Mouse (Mus musculus): ENCODE results near the gene Dok4.
"Not testable (repeated sequence)": the region's sequence is repeated elsewhere in the genome, so short reads cannot be mapped to it uniquely, and the experiment has no call there.

Gene Dok4

DNA sequence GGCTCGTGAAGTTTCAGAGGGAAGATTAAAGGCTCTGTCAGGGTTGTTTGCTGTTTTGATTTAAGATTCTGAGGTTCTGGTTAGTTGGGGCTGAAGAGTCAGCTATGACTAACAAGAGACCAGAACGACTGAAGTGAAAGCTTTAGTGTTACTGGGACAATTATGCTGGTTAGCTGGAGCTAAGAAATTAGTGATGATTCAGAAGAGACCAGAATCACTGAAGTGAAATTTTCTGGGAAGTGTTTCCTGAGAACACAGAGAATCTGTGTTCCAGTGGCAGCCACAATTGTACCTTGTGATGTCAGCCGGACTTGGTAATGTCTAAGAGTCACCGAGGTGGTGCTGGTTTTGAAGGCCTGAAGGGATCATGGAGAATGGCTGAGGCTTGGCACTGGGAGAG is 4.6 kb upstream of the Dok4 start:
- in situ Hi-C loops (cut with MboI, MseI) = no loop called here

DNA sequence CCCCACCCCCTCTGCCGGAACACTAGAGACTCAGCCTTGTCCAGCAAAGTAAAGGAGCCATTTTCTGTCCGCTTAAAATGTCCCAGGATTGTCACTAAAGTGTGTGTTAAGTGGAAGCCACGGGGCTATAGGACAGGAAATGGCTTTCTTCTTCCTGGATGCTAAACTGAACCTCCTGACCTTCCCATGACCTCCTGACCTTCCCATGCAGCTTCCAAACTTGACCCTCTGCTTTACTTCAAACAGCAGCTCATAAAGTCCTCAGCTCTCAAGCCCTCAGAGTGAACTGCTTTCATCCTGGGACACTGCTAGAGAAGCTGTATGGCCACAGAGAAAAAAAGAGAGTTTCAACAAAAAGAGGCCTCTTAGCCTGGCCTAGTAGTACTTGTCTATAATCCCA is 690 bp upstream of the Dok4 start:
- in situ Hi-C loops (cut with MboI, MseI) = no loop called here

DNA sequence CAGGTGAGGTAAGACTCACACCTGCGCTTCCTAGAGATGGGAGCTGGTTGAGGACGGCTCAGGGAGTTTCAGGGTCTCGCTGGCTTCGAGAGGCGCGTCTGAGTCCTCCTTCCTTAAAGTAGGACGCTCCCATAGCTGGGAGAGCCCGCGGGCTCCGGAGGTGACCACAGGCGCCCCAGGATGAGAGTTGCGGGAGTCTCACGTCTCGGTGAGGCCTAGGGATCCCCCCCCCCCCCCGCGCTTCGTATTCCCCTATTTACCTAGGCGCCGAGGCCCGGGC is 319 bp downstream of the Dok4 start:
- in situ Hi-C loops (cut with MboI, MseI) = no loop called here

DNA sequence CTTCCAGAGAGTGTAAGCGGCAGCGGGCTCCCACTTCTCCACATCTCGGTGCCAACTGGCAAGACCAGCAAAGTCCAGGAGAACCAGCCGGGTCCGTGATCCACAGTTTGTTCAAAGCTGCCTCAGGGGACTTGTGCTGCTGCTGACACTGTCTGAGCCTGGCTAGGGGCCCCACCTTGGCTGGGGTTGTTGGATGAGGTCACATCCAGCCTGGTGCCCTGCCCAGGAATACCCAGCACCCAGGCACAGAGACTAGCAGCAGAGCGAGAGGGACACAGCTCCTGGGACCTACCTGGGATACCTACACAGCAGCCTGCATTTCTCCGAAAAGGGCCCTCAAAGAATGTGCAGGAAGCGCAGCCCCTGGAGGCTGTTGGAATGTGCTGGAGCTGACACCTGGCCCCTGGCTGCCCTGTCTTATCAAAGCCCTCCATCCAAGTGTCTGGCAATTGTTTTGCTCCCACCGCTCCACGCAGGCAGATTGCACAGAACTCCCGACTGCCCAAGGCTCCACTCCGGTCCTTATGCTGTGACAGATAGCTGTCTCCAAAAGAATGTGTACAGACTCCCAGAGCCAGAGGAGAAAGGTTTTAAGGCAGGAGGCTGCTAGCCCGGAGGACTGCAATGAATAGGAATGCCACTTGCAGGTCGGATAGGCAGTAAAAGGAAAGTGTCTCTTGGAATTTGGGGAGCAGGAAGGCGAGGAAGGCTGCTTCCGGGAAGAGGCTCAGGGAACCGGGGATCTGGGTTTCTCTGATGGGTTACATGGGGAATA is 847 bp downstream of the Dok4 start:
- in situ Hi-C loops (cut with MboI, MseI) = no loop called here

DNA sequence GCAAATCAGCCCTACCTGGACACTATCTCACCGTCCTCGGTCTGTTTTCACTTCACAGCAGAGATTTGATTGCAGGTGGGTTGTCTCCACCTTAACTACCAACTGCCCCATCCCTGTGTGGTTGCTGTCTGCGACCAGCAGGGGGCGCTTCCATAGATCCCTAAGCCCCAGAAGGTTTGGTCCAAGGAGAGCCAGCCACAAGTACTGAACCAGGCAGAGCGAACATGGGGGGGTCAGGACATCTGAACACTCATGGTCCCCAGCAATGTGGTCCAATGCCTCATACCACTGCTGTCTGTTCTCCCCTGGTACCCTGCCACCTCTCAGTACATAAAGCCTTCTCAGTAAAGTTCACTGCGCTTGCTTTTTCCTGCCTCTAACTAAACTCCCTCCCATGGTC is 1.8 kb downstream of the Dok4 start:
- in situ Hi-C loops (cut with MboI, MseI) = no loop called here

DNA sequence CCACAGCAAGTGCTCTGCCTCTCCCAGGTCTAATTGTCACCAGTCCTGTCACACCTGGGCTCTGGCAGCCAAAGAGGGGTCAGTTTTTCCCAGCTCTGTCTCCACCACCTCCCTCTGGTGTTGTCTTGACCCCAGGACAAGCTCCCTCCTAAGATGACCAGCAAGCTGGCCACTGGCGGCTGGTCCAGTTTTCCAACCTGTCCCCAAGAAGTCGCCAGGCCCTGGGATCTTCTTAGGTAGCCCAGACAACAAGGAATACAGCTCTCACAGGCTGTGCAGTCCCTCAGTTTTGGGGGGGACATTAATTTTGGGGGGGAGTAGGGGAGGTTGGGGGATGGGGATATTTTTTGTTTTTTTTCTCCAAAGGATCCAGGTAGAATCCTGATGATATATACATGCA is 3.6 kb downstream of the Dok4 start:
- in situ Hi-C loops (cut with MboI, MseI) = no loop called here

DNA sequence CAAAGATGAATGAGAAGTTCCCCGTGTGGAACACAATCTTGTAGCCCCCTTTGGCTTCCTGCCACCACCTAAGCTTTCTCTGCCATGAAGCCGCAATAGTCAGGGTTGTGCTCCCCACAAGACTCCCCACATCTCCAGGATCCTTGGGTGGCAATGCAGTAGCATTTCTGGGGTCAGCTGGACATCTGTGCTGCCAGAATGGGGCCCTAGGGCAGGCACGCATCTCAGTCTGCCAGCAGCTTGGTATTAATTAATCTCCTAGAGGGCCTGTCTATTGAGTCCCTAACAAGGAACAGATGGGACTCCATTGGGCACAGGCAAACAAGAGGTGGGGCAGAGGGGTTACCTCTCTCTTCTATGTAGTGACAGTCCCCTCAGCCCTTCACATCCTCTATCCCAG is 4.0 kb downstream of the Dok4 start:
- in situ Hi-C loops (cut with MboI, MseI) = no loop called here

DNA sequence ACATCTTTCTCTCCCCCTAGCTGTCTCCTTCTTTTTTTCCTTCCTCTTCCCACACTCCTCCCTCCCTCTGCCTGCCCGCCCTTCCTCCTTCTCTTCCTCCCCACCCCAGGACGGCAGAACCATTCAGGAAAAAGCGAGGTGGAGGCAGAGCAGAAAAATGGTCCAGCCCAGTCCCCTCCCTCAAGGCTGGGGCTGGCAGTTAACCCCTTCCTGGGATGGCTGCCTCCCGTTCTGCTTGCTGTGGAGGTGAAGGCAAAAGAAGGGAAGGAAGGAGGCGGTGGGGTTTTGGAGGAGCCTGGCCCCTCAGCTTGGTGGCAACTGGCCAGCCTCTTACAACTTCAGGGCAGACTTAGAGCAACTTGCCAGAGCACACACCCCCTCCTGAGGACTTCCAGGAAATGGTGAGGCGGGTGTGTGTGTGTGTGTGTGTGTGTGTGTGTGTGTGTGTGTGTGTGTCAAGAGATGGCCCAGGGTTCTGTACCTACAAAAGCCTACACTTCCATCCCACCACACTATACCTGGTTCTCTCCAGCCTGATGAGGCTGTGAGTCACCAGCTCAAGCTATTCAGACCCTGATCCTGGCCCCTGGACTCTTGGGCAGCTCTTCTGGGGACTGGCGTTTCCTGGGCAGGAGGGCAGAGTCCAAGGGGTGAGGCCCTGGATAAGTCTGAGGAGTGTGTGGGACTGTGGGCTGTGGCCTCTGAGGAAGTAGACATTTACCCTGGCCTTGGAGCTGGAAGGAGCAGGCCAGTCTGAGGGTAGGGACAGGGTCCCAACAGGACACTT is 4.8 kb downstream of the Dok4 start:
- in situ Hi-C loops (cut with MboI, MseI) = no loop called here

DNA sequence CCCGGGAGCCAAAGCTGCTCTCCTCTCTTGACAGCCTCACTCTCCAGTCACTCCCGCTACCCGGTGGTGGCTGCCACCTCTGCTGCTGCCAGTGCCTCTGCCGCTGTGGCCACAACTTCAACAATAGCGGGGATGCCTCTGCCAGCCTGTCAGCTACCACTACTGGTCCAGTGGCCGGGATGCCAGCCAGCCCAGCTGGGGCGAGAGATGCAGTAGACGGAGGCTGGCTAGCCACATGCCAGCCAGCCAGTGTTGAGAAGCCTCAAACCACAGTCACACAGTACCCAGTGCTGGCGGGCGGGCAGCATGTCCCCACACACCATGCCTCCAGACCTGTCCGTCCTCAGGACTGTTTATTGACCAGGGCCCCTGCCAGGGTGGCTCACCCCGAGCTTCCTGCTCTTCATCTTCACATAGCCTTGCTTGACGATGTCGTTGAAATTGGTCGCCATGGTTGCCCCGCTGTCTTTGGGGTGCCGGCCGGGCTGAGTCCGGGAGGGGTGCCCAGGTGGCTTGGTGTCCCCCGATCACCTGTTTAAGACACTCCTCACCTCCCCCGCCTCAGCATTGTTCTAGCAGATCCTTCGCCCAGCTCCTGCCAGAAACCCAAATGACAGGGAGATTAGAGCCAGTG is 5.5 kb downstream of the Dok4 start:
- in situ Hi-C loops (cut with MboI, MseI) = no loop called here

DNA sequence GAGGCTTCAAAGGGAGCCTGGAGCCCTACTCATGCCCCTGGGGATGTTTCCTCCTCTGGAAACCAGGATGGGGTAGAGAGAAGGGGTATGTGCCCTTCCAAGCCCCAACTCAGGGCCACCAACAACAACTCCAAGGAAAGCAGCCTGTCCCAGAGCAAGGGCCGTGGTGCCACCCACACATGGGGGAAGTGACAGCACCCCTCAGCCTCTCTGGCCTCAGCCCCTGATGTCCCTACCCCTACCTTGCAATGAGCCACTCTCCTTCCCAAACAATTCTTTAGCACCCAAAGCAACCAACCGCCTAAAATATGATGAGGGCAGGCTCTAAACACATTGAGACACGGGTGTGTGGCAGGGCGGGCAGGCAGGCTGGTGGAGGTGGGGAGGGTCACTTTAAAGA is 6.1 kb downstream of the Dok4 start:
- in situ Hi-C loops (cut with MboI, MseI) = no loop called here

DNA sequence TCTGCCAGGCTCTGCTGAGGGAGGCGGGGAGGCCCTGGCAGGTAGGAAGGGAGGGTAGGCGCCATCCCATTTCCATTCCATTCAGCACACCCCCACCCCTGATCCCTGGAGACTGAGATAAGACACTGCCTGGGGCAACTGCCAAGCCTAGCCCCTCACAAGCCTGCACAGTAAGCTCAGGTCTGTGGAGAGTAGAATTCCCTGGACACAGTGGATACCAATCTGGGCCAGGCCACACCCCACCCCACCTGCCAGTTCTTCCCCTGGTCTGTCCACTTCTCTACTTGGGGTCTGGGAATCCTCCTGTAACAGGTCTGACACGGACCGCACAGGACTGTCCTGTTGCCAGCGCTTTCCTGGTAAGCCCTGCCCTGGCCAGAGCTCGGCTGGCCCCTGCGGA is 7.0 kb downstream of the Dok4 start:
- in situ Hi-C loops (cut with MboI, MseI) = no loop called here

DNA sequence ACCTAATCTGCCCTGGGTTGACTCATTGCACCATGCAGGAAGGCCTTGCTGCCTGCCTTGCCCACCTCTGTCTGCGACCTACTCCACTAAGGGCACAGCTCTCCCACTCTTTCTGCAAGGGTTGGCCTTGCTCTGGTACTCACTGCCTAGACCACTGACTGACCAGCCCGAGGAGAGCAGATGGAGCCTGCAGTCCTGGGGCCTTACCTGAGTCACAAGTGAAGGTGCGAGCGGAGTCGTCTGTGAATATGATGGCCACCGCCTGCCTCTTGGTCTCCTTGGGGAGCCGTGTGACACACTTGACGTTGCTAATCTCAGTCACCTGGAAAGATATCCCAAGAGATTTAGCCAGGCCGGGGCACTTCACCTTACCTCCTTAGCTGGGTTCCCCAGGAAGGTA is 9.2 kb downstream of the Dok4 start:
- in situ Hi-C loops (cut with MboI, MseI) = no loop called here

DNA sequence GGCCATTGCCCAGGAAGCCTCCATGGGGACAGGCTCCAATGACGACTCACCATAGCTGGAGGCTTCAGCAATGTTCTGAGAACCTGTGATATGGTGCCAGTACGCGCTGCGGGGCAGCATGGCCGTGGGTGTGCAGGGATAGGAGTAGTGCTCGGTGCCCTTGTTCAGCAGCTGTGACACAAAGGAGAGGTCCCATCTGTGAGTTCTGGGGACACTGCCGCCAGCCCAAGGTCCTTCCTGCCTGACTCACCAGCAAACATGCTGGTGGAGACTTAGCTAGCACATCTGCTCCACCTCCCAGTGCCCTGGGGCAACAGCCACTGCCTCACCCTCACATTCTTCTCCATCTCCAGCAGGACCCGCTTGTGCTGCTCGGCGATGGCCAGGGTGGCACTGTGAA is 10.8 kb downstream of the Dok4 start:
- in situ Hi-C loops (cut with MboI, MseI) = no loop called here

DNA sequence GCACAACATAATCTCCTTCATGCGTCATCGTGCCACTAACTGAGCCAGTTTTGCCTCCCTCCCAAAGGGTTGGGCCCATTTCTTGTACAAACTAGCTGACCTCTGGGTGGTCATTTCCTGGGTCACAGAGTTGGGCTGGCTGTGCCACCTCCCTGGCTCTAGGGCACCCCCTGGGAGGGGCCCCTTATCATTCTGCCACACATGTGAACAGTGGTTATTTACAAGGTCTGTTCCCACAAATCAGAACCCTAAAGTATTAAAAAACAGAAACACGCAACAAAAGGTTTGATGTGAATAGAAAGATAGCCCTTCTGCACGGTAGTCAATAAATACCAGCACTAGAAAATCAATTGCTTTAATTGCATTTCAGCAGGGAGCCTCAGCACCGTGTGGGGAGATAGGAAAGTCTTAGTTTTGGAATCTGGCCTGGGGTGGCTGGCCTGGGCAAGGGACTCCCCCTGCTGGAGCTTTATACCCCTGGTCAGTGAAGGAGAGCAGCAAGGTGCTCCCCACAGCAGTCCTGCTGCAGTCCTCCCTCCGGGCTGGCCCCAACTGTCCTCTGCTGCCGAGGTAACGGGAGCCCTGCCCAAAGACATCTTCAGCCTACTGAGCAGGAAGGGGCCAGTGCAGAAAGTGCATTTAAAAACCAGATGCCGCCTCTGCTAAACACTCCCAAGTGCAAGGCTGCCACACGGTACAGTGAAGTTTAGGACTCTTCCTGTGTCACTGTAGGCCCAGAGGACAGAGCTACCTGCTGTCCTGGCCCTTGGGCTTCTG is 12.0 kb downstream of the Dok4 start:
- in situ Hi-C loops (cut with MboI, MseI) = no loop called here

DNA sequence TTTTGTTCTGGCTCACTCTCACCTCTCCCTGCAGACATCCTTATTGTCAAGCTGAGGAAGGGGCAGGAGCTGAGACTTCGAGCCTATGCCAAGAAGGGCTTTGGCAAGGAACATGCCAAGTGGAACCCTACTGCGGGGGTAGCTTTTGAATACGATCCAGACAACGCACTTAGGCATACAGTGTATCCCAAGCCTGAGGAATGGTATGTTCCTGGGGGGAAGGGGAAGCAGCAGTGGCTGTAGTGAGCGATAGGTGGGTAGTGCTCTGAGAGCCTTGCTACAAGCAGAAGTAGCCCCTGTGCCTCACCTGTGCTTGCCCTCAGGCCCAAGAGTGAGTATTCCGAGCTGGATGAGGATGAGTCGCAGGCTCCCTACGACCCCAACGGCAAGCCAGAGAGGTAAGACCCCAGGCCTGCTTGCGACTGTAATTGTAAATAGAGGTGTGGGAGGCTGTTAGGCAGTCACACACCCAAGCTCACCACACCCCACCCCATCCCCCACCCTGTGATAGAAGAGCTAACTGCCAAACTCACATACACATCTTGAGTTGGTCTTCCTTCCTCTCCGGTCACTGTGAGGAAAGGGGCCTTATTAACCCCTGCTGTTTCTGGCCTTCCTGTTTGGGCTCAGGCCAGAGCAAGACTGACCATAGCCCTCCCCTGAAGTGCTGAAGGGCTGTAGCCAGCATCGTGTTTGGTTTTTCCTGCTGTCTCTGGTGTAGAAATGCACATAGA is 13.5 kb downstream of the Dok4 start:
- in situ Hi-C loops (cut with MboI, MseI) = no loop called here

DNA sequence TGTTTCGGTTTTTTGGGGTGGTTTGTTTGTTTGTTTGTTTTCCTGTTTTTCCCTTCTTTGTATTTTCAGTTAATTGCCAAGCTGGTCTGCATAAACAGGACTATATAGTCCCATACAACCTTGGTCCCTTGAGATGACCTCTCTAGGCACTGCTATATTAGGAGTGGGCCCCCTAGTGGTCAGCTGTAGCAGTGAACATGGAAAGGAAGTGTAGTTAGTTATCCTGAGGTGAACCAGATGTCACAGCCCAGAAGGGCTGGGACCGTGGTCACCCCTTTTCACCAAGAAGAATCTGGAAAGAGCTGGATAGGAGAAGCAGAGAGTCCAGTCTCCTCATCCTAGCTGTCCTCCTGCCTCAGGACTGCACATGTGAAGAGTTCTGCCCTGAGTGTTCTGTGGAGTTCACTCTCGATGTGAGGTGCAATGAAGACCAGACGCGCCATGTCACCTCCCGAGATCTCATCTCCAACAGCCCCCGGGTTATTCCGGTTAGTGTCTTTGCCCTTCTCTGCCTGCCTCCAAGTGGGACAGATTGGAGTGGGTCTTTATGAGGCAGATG is 14.7 kb downstream of the Dok4 start:
- in situ Hi-C loops (cut with MboI, MseI) = no loop called here

DNA sequence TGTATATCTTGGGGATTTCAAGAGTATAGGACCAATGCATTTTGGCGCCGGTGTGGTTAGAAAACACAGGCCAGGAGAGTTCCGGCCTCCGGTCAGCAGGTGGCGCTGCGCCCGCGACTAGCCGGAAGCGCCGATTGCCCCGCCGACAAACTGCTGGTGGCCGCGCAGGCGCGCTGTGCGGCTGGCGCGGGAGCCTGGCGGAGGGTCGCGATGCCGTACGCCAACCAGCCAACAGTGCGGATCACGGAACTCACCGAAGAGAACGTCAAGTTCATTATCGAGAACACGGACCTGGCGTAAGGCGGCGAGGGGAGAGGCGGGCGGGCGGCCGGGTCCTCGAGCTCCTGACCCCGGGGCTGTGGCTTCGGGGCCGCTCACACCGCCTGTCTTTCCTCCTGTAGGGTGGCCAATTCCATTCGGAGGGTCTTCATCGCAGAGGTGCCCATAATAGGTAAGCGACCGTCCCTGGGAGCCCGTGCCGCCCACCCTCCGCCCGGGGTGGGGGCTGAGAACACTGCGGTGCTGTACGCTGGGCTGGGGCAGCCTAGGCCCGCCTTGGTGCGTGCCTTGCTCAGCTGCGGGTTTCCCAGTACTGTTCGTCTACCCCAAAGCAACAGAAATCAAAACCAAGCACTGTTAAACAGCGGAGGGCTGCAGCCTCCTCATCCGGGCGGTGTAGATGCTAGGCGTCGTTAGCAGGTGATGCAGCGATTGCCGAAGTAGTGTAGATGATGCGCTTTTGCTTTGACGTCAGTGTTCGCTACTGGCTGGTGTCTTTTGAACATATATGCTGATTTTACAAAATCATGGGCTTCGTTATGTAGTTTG is 18.6 kb downstream of the Dok4 start, which contains the start of gene Polr2c:
Gene Polr2c (plus strand): TSS at position 105 of the 828 bp plus-strand sequence.
- in situ Hi-C loops (cut with MboI, MseI) = no loop called here

DNA sequence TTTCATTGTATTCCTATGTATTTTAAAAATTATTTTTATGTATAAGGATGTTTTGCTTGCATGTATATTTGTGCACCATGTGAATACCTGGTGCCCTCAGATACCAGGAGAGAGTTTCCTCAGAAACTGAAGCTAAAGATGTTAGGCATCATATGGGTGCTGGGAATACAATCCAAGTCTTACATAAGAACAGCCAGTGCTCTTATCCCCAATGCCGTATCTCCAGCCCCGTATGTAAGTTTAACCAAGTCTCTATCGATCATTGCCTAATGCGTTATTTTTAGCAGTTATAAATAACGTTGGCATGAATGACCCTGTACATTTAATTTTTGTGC is 19.2 kb downstream of the Dok4 start:
- in situ Hi-C loops (cut with MboI, MseI) = no loop called here

DNA sequence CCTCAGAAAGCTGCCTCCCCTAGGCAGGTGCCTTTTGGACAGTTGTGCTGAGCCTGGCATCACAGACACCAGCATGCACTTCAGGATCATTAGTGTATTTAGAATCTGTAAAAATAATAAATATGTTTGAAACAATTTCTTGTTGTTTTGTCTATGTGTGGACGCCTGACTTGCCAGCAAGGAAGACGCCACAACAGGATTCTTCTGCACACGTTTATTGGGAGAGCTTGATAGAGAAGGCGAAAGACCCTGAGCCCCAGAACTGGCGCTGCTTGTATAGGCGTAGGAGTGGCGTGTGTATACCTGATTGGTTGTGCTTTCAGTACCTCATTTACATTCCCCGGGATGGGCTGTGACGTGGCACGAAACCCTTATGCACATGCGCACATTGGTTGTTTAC is 21.4 kb downstream of the Dok4 start:
- in situ Hi-C loops (cut with MboI, MseI) = not testable (repeated sequence)

DNA sequence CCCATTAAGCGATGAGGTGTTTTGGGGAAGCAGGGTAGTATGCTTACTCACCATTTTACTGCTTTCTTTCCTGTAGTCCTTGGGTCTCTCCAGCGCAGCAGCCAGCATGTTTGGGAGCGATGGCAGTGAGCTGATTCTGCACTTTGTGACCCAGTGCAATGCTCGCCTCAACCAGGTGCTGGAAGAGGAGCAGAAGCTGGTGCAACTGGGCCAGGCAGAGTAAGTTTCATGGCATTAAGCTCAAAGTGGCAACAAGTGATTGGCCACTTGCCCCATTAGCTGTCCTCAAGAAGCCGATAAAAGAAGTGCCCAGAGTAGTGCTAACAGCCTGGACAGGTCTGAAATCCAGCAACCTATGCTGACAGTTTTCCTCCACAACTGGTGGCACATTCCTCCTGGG is 26.1 kb downstream of the Dok4 start:
- in situ Hi-C loops (cut with MboI, MseI) = no loop called here
